Mouse (Mus musculus) stomach, postnatal 0 days (tissue): ENCODE measurements around the gene Acsl4.

Experiments used
- CTCF ChIP-seq: IDR thresholded peaks from 2 replicates; pipeline ENCODE4 v1.5.1; 2016; ENCODE audit warnings: antibody characterized with exemption, low read depth, mild to moderate bottlenecking, moderate library complexity
- EP300 ChIP-seq: optimal IDR thresholded peaks from 2 replicates; pipeline ENCODE3; 2016; ENCODE audit warnings: antibody characterized with exemption

DNA sequence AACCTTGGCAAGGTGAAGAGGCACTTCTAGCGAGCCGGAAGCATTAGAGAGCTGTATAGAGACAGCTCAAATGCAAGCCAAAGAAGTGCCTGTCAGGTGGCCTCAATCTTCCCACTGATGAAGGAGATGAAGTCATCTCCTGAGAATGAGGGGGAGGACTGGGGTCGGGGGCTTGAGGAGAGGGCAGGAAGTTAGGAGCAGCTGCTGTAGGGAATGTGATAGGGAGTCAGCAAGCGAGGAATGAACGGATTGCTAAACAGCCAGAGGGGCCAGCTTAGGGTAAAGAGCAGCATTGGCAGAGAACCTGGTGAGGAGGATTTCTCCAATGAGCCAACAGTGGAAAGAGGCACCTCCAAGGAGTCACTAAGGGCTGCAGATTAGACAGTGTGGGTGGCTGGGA lies 104.4 kb downstream of the Acsl4 start:
- no peak for TF ChIP-seq EP300
- no peak for TF ChIP-seq CTCF
